Mouse (Mus musculus) stomach, postnatal 0 days (tissue): ENCODE measurements around the gene Camk2b.

Source experiments
- CTCF ChIP-seq: IDR thresholded peaks from 2 replicates; pipeline ENCODE4 v1.5.1; 2016; ENCODE audit warnings: antibody characterized with exemption, low read depth, mild to moderate bottlenecking, moderate library complexity
- EP300 ChIP-seq: optimal IDR thresholded peaks from 2 replicates; pipeline ENCODE3; 2016; ENCODE audit warnings: antibody characterized with exemption

DNA sequence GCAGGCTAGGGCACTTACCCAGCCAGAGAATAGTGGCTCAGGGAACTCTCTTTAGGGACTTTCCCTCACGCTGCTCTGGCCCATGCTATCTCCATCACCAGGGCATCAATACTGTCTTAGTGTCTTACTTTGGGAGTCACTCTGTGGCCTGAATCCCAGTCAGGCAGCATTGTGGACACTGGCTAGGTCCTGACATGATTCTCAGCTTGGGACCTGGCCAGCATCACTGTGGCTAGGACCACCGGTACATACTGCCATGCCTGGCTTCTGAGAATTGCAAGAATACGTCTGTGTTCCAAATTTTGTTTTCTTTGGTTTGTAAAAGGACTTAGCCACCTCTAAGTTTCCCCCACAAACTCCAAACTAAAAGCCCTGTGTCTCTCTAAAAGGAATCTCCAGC lies 71.3 kb downstream of the Camk2b start:
- no peak for TF ChIP-seq CTCF
- no peak for TF ChIP-seq EP300
